Mouse (Mus musculus): ENCODE results near the gene Rex1bd. TPM values are rescaled to one million over a fixed set of nuclear protein-coding genes. Genes with fewer than 3 reads are reported as not detected.

Gene Rex1bd
- total RNA-seq, 4 experiments from 2014 or later, result 86.4 to 104 (median 97.3) TPM

- DNase-seq (ENCODE audit: low spot score in 2 of 2), result no peak
Measured at GRCm38 (mm10) chr8:70477269-70477982, 29.1 kb downstream of the Rex1bd start.

GRCm38 (mm10) chr8:70476333-70477268, 30.0 kb downstream of the Rex1bd start, which contains the start of gene Klhl26:
Gene Klhl26 (minus strand): TSS chr8:70476968.
- peak; percentile 87 to 89 for DNase-seq (ENCODE audit: low spot score in 2 of 2)

- no peak for DNase-seq (ENCODE audit: low spot score in 2 of 2)
Measured at GRCm38 (mm10) chr8:70471856-70472255, 34.7 kb downstream of the Rex1bd start.

GRCm38 (mm10) chr8:70469938-70470337, 36.6 kb downstream of the Rex1bd start:
- DNase-seq (ENCODE audit: low spot score in 2 of 2), result no peak

- no peak for DNase-seq (ENCODE audit: low spot score in 2 of 2)
Measured at GRCm38 (mm10) chr8:70469295-70469916, 37.1 kb downstream of the Rex1bd start.

GRCm38 (mm10) chr8:70468733-70469132, 37.8 kb downstream of the Rex1bd start:
- no peak for DNase-seq (ENCODE audit: low spot score in 2 of 2)

- DNase-seq (ENCODE audit: low spot score in 2 of 2), result no peak
Measured at GRCm38 (mm10) chr8:70467907-70468306, 38.6 kb downstream of the Rex1bd start.

- no peak for DNase-seq (ENCODE audit: low spot score in 2 of 2)
Measured at GRCm38 (mm10) chr8:70467229-70467725, 39.3 kb downstream of the Rex1bd start.

GRCm38 (mm10) chr8:70466771-70467170, 39.8 kb downstream of the Rex1bd start:
- DNase-seq (ENCODE audit: low spot score in 2 of 2), result no peak

GRCm38 (mm10) chr8:70466305-70466704, 40.2 kb downstream of the Rex1bd start:
- DNase-seq (ENCODE audit: low spot score in 2 of 2), result no peak

- no peak for DNase-seq (ENCODE audit: low spot score in 2 of 2)
Measured at GRCm38 (mm10) chr8:70465701-70466100, 40.9 kb downstream of the Rex1bd start.

- DNase-seq (ENCODE audit: low spot score in 2 of 2), result no peak
Measured at GRCm38 (mm10) chr8:70464162-70464561, 42.4 kb downstream of the Rex1bd start.

- peak; percentile 76 to 77 for DNase-seq (ENCODE audit: low spot score in 2 of 2)
Measured at GRCm38 (mm10) chr8:70463306-70463705, 43.2 kb downstream of the Rex1bd start.

- no peak for DNase-seq (ENCODE audit: low spot score in 2 of 2)
Measured at GRCm38 (mm10) chr8:70462516-70462813, 44.1 kb downstream of the Rex1bd start.

GRCm38 (mm10) chr8:70461765-70462515, 44.6 kb downstream of the Rex1bd start:
- DNase-seq (ENCODE audit: low spot score in 2 of 2), result no peak

GRCm38 (mm10) chr8:70460606-70461005, 45.9 kb downstream of the Rex1bd start:
- peak in 1 of 2 experiments; percentile 57 for DNase-seq (ENCODE audit: low spot score in 2 of 2)

GRCm38 (mm10) chr8:70460199-70460598, 46.4 kb downstream of the Rex1bd start:
- DNase-seq (ENCODE audit: low spot score in 2 of 2), result no peak

- DNase-seq (ENCODE audit: low spot score in 2 of 2), result no peak
Measured at GRCm38 (mm10) chr8:70459636-70460035, 46.9 kb downstream of the Rex1bd start.

GRCm38 (mm10) chr8:70458462-70458861, 48.1 kb downstream of the Rex1bd start:
- DNase-seq (ENCODE audit: low spot score in 2 of 2), result no peak

- DNase-seq (ENCODE audit: low spot score in 2 of 2), result no peak
Measured at GRCm38 (mm10) chr8:70457882-70458281, 48.7 kb downstream of the Rex1bd start.

GRCm38 (mm10) chr8:70456996-70457395, 49.6 kb downstream of the Rex1bd start:
- DNase-seq (ENCODE audit: low spot score in 2 of 2), result no peak

Measured in layer of hippocampus, adult 8-10 months (tissue).